Mouse (Mus musculus) left cerebral cortex, adult 2 months (tissue): ENCODE data around the gene Cd1d1. TPM values are rescaled to one million over a fixed set of nuclear protein-coding genes. Genes with fewer than 3 reads are reported as not detected.
A peak's percentile ranks its signal among the peaks of the same experiment; 100 is the strongest.
"Not testable (repeated sequence)": the region's sequence is repeated elsewhere in the genome, so short reads cannot be mapped to it uniquely, and the experiment has no call there.

Experiments
- DNase-seq, 2 experiments: peaks; one replicate each; pipeline ENCODE4 v3.0.0; 2021 to 2022; ENCODE audit warnings: low spot score in 2 of 2, mixed read lengths in 1 of 2; ENCODE audit errors: extremely low spot score in 1 of 2
- H3K27ac ChIP-seq: fragments of 200-600 bp; 2 replicates; pipeline ENCODE4 v1.8.1; 2022
- H3K4me3 ChIP-seq: fragments of 200-600 bp; 2 replicates; pipeline ENCODE4 v1.8.1; 2022
- CTCF ChIP-seq: fragments of 200-600 bp; IDR thresholded peaks from 2 replicates; pipeline ENCODE4 v1.8.1; 2022; ENCODE audit warnings: antibody characterized with exemption, mild to moderate bottlenecking, moderate library complexity
- intact Hi-C: fragments of 180-260 bp; cut with DNase I; formaldehyde crosslinking; loops from one replicate; pipeline ENCODE4 v1.15.1; 2025
- total RNA-seq, 2 experiments: library from RNA; stranded (reverse); gene quantifications; 2 replicates each; pipeline ENCODE4 v1.2.3; 2021

The Cd1d1 gene
- total RNA-seq, 2 experiments from 2014 or later = 0.57 to 1.0 TPM

DNA sequence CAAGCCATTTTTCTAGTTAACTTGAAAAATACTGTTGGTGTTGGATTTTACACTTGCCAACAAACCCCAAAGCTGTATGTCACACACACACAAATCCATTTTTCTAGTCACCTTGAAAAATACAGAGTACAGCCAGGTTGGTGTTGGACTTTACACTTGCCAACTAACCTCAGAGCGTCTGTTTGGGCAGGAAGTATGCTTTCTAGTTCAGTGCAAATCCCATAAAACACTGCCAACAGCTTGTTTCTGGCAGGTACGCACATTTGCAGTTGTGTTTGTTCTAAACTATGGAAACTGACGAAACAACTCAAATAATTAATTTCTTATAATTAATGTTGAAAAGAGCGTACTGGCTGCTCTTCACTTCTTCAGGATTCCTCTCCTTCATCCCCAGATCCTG, 3.1 kb downstream of the Cd1d1 start:
- no peak for TF ChIP-seq CTCF
- intact Hi-C loops = no loop called here
- no peak overlapping the region for H3K27ac ChIP-seq
- H3K4me3 ChIP-seq = no peak overlapping the region
- DNase-seq = no peak

DNA sequence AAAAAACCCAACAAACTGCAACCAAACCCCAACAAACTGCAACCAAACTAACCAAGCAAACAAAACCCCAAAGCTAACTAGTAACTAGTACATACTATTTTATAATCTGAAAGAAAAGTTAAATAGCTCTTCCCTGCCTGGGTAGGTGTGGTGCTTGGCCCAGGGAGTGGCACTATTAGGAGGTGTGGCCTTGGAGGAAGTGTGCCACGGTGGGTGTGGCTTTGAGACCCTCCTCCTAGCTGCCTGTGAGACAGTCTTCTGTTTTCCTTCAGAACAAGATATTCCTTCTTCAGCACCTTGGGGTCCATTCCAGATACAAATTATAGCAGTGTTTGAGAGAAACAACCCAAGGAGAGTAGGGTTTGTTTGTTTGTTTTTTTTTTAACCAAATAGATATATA, 3.9 kb downstream of the Cd1d1 start:
- intact Hi-C loops = no loop called here
- Histone ChIP-seq H3K4me3 (no peak overlapping the region), H3K27ac (no peak overlapping the region)
- no peak for DNase-seq
- TF ChIP-seq CTCF = no peak

DNA sequence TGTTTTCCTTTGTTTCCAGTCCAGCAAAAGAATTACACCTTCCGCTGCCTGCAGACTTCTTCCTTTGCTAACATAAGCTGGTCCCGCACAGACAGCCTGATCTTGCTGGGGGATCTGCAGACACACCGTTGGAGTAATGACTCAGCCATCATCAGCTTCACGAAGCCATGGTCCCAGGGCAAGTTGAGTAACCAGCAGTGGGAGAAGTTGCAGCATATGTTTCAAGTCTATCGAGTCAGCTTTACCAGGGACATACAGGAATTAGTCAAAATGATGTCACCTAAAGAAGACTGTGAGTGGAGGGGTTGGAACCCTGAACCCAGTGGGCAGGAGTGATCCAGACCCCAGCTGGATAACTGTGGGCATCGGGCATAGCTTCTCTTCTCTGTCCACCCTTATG, 12.3 kb downstream of the Cd1d1 start:
- H3K4me3 ChIP-seq, H3K27ac ChIP-seq, intact Hi-C loops, DNase-seq: not testable (repeated sequence)

DNA sequence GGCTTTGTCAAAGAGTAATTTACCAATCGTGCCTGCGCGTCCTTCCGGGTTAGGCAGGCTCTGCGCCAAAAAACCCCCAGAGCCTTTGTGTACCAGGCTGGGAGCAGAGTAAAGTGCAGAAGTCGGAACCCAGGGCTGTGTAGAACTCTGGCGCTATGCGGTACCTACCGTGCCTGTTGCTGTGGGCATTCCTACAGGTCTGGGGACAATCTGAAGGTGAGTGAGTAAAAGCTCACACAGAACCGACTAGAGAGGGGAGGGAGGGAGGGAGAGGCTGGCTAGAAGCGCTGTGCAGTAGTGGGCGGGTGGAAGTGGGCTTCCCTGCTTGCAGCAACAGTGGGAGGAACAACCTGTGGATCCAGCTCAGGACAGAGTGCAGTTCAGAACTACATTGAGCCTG, 12.8 kb downstream of the Cd1d1 start:
- no peak overlapping the region for H3K4me3 ChIP-seq
- intact Hi-C loops = no loop called here
- no peak for DNase-seq
- no peak overlapping the region for H3K27ac ChIP-seq
- TF ChIP-seq CTCF = no peak

DNA sequence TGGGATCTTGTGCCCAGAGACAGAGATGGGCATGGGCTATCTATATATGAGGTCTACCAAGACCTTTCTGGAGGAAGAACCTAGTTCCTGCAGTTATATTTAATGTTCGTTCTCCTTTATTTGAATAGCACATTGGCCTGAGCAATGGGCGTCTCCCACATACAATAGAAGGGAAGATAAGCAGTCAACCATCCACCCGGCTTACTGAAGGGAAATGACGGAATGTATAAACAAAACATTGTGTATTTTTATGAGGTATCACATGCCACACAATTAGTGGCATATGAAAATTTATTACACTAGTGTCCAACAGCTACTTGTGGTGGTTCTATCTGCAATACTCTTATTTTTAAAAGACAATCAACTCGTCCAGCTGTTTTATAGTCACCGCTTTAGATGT, 15.9 kb downstream of the Cd1d1 start:
- no peak for DNase-seq
- Histone ChIP-seq H3K27ac (no peak overlapping the region), H3K4me3 (no peak overlapping the region)
- no peak for TF ChIP-seq CTCF
- intact Hi-C loops = no loop called here

DNA sequence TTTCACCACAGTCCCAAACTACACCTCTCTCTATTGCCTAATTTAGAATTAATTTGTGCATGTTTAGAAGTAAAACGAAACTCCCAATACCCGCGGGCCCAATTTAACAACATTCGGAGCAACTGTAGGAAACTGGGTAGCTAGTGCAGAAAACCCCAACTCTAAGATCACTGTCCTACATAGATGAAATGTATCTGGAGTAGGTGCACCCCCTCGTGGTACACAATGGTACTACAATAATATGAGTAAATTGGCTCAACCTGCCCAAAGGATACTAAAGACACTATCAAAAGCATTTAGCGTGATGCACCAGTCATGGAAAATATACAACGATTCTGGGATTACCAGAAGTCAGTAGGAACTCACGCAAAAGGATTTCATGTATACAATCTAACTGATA, 22.7 kb downstream of the Cd1d1 start:
- Histone ChIP-seq H3K27ac (no peak overlapping the region), H3K4me3 (no peak overlapping the region)
- intact Hi-C loops = loop anchor here (1.0 to 5.0 kb wide), 3 partner anchors 139 to 188 kb away; no protein-coding TSS in a partner anchor
- peak; percentile 91 for TF ChIP-seq CTCF
- peak; percentile 56 to 68 for DNase-seq

DNA sequence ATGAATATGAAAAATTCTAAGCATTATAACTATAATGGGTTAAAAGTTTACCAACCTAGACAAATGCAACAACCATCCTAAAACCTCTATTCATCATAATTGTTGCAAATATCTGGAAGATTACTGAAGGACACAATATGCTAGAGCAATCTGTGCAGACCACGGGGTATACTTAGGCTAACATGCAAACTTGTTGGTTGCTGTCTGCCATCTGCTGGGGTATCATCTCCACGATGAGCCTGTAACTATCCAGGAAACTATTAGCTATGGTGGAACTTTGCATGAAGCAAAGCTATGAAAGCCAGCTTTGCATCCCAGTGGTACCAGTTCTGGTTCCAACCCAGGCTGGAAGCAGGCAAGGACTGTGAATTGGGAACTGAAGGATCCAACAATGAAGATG, 24.1 kb downstream of the Cd1d1 start:
- no peak for DNase-seq
- TF ChIP-seq CTCF = peak; percentile 21; the same call in 1 of the 2 replicates
- intact Hi-C loops = loop anchor here (5.0 kb wide), 2 partner anchors 138 to 163 kb away; no protein-coding TSS in a partner anchor
- no peak overlapping the region for H3K27ac ChIP-seq
- H3K4me3 ChIP-seq = no peak overlapping the region

DNA sequence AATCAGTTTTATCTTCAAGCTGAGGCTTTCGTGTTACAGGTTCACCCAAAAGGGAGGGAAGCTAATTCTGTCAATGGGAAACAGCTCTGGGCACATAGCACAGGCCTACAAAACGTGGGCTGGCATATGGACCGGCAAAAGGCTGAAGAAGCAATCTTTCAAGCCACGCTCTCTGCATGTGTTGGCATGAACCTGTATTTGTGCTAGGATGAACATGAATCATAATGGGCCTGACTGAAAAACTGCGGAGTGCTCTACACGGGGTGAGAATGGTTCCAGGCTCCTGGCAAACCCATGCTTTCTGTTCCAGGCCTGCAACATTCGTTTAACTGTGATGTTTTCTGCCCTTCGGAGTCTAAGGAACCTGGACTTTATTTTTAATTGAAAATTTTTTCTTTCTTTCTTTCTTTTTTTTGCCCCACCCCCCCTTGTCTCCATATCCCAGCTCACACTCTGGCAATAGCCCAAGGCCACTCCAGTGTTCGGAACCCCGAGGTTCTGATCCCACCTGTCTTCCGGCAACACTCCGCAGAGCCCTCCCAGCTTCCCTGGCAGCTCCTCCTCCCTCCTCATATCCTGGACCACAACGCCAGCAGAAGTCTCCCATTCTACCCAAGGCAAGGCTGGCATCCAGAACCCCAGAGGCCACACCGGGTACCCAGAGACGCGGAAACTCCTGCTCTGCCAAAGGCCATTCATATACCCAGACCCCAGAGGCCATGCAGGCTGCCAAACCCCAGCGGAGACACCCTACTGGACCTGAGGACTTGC, 36.4 kb downstream of the Cd1d1 start:
- DNase-seq = no peak
- no peak overlapping the region for H3K27ac ChIP-seq
- H3K4me3 ChIP-seq = no peak overlapping the region
- intact Hi-C loops = no loop called here
- no peak for TF ChIP-seq CTCF

DNA sequence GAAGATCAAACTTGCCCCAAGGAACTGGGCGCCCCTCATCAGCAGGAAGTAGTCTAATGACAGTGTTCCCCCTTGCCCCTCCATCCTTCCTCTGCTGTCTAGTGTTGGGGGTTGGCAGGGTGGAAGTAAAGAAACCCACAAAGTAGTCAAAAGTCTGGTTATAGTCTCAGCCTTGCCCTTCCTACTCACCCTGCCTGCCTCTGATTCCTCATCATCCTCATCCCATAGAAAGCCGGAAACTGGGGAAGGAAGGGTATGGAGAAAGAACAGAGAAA, 37.9 kb downstream of the Cd1d1 start:
- Histone ChIP-seq H3K4me3 (no peak overlapping the region), H3K27ac (no peak overlapping the region)
- no peak for TF ChIP-seq CTCF
- no peak for DNase-seq
- intact Hi-C loops = no loop called here

DNA sequence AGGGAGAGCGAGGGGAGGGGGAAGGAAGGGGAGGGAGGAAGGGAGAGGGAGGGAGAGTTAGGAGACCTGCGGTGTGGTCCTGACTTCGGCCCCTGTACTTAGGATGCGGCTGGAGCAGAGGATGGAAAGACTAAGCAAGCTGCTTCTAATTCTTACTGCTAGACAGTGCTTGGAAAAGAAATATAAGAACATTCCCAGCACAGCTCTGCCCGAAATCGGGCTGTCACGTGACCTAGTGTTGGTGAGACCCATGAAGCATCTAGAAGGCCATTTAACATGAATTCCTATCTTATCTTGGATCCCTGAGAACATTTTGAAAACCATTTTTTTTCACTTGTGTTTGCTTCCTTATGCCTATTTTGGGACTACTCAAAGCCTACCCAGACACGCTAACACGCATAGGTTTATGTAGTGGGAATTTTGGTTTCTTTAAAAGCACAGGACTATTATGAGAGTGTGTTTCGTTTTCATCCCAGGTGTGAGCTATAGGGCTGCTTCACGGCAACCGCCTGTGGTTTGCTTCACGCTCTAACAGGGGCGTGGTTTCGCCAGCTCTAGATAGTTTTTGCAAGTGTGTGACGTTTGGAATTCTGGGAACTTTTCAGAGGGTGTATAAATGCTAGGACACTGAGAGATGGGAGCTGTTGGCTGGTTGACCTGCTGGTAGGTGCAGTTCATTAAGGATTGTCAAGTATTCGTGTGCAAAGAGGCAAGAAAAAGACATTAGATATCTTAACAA, 38.4 kb downstream of the Cd1d1 start:
- Histone ChIP-seq H3K4me3 (no peak overlapping the region), H3K27ac (no peak overlapping the region)
- TF ChIP-seq CTCF = no peak
- intact Hi-C loops = no loop called here
- no peak for DNase-seq

DNA sequence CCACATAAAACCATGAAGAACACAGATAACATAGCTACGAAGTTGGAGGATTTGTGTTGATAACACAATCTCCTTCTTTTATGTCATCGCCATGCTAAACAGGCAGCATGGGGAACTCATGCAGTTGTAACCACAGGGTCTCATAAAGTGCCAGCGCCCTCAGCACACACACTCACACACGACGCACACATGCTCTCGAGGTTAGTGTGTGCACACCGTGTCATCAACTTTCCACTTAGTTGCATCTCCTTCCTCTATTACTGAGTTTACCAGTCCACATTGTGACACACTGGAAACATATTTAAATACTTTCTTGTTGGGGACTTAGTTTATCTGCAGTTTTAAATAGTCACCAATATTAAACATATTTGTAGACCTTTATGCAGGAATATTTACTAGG, 40.2 kb downstream of the Cd1d1 start:
- TF ChIP-seq CTCF = no peak
- Histone ChIP-seq H3K27ac (no peak overlapping the region), H3K4me3 (no peak overlapping the region)
- intact Hi-C loops = loop anchor here (10.0 kb wide), 1 partner anchor 634 kb away; no protein-coding TSS in a partner anchor
- DNase-seq = no peak

DNA sequence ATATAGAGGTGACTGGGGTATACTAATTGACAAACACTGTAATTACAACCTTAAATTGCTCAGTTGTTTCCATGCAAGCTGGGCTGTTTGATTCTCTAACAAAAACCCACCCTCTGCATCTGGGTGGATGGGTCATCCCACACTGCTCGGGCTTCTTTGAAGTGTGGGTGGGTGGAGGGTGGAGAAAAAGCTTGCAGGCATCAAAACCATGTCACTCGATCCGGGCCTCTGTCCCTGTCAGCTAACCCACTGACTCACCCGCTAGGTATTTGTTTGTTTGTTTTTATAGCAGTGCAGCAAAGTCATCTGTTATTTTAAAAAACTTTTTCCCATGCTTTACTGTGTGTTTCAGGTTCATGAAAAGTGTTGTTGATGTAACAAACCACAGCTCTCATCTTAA, 43.9 kb downstream of the Cd1d1 start:
- Histone ChIP-seq H3K27ac (no peak overlapping the region), H3K4me3 (no peak overlapping the region)
- TF ChIP-seq CTCF = no peak
- intact Hi-C loops = loop anchor here (10.0 kb wide), 1 partner anchor 631 kb away; no protein-coding TSS in a partner anchor
- no peak for DNase-seq
